Mouse (Mus musculus) layer of hippocampus, adult 8-10 months (tissue): ENCODE measurements around the gene Mobp. TPM values are rescaled to one million over a fixed set of nuclear protein-coding genes. Genes with fewer than 3 reads are reported as not detected.

ENCODE experiments used
- DNase-seq, 2 experiments: peaks; one replicate each; pipeline ENCODE4 v3.0.0; 2022; ENCODE audit warnings: low spot score in 2 of 2
- total RNA-seq, 4 experiments: library from RNA; stranded (reverse); gene quantifications; 2 replicates each; pipeline ENCODE4 v1.2.4; 2022

Mobp gene
- total RNA-seq, 4 experiments from 2014 or later: 395 to 477 (median 422) TPM

- peak in 1 of 2 experiments; percentile 54 for DNase-seq
These were observed 60.6 kb downstream of the Mobp start for GRCm38 (mm10) chr9:120210068-120210467.

- DNase-seq: no peak
These were observed 61.4 kb downstream of the Mobp start for GRCm38 (mm10) chr9:120210865-120211264.

- DNase-seq: no peak
These were observed 63.4 kb downstream of the Mobp start for GRCm38 (mm10) chr9:120212936-120213335.

- DNase-seq: no peak
These were observed 65.5 kb downstream of the Mobp start for GRCm38 (mm10) chr9:120214978-120215495.

- DNase-seq: no peak
These were observed 69.9 kb downstream of the Mobp start for GRCm38 (mm10) chr9:120219411-120219810.

Other genes with a start within 250 kb of the Mobp start
- gene Gorasp1, start 212.1 kb upstream of the Mobp start, total RNA-seq: 10 to 100 TPM; 30.5 to 35.7 (median 34.1) TPM
- 1 to 10 TPM; 1.2 to 2.8 (median 1.4) TPM for gene Ttc21a, start 212.1 kb upstream of the Mobp start, total RNA-seq
- gene Csrnp1, start 165.0 kb upstream of the Mobp start, total RNA-seq: 10 to 100 TPM; 12.1 to 24.1 (median 14.6) TPM
- gene Xirp1, start 126.1 kb upstream of the Mobp start, total RNA-seq: under 1 TPM; 0.06 to 0.25 (median 0.10) TPM
- 100 to 1,000 TPM in 2 of 4 experiments, 10 to 100 TPM in 2; 28.2 to 108 (median 66.4) TPM for gene Cx3cr1, start 79.8 kb upstream of the Mobp start, total RNA-seq
- gene Ccr8, start 57.6 kb upstream of the Mobp start, total RNA-seq: not detected
- 10 to 100 TPM; 23.5 to 31.8 (median 26.7) TPM for gene Slc25a38, start 39.3 kb upstream of the Mobp start, total RNA-seq
- 100 to 1,000 TPM; 400 to 515 (median 436) TPM for gene Rpsa, start 22.0 kb upstream of the Mobp start, total RNA-seq
- gene Myrip, start 151.8 kb downstream of the Mobp start, total RNA-seq: 10 to 100 TPM; 45.8 to 63.9 (median 55.6) TPM